Mouse (Mus musculus): Measurements from ENCODE around the gene Ovol1. TPM values are rescaled to one million over a fixed set of nuclear protein-coding genes. Genes with fewer than 3 reads are reported as not detected.
A peak's percentile ranks its signal among the peaks of the same experiment; 100 is the strongest.

Ovol1 gene
- total and polyA plus RNA-seq, 3 experiments, result not detected

GRCm38 (mm10) chr19:5529325-5530137 lies 30.9 kb downstream of the Ovol1 start (continued):
- no peak; the same call in 1 of the 2 replicates for TF ChIP-seq MEF2A (IDR thresholded peaks at IDR 0.05; ENCODE audit: borderline replicate concordance, low read depth, low read length)
- TF ChIP-seq MXI1 (IDR thresholded peaks at IDR 0.05; ENCODE audit: low read depth, low read length), result peak; percentile 69
- TF ChIP-seq SIN3A (IDR thresholded peaks at IDR 0.05; ENCODE audit: low read length), result peak; percentile 90
- no peak for TF ChIP-seq PAX5 (IDR thresholded peaks at IDR 0.05; ENCODE audit: low read length)
- TF ChIP-seq MAX (IDR thresholded peaks at IDR 0.05; ENCODE audit: low read length), result 0 out of 2 replicates have a peak, but pooled peaks have one; percentile 40
- TF ChIP-seq CTCF (conservative IDR thresholded peaks at IDR 0.05 in 1 of 2, IDR thresholded peaks at IDR 0.05 in 1 of 2; ENCODE audit: low read depth in 2 of 2, low read length in 2 of 2), result peak; percentile 67 to 99
- no peak for TF ChIP-seq JUND (conservative IDR thresholded peaks at IDR 0.05; ENCODE audit: low read depth, low read length)

DNA sequence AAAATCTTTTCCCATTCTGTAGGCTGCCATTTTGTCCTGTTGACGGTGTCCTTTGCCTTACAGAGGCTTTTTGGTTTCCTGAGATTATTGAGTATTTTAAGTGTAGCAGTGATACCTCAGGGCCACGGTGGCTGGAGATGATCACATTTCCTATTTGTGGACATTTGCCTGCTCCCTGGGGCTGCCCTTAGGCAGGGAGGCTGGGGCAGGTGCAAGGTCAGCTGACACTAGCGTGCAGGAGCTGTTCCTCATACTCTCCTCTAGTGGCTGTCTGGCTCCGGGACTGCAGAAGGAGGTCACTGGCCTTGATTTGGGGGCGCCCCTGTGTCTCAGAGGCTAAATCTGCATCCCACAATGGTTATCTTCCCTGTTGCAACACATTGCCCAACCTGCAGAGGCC lies 35.2 kb downstream of the Ovol1 start:
- H3K27ac ChIP-seq (ENCODE audit: insufficient read depth, low read depth), result no peak overlapping the region
- in situ Hi-C loops (cut with MboI; ENCODE audit: low pct_ligation_motif_present, low pct_unique_long_range_greater_than_20kb, low sequenced_read_pairs), result loop anchor here (5.0 kb wide), 1 partner anchor 37 kb away; the partner anchor contains the start of gene Ovol1
- TF ChIP-seq BHLHE40 (IDR thresholded peaks at IDR 0.05; ENCODE audit: low read depth, low read length), result peak; percentile 86
- TF ChIP-seq HCFC1 (IDR thresholded peaks at IDR 0.05; ENCODE audit: low read depth, low read length), result no peak
- peak; percentile 87 for TF ChIP-seq MEF2A (IDR thresholded peaks at IDR 0.05; ENCODE audit: borderline replicate concordance, low read depth, low read length)
- no peak for TF ChIP-seq ZKSCAN1 (IDR thresholded peaks at IDR 0.05; ENCODE audit: borderline replicate concordance, low read depth, low read length)
- no peak for TF ChIP-seq UBTF (IDR thresholded peaks at IDR 0.05; ENCODE audit: low read depth, low read length)
- TF ChIP-seq SMC3 (IDR thresholded peaks at IDR 0.05; ENCODE audit: low read depth, low read length), result no peak
- TF ChIP-seq RCOR1 (conservative IDR thresholded peaks at IDR 0.05; ENCODE audit: low read depth, low read length), result no peak
- TF ChIP-seq CHD2 (IDR thresholded peaks at IDR 0.05; ENCODE audit: low read length), result no peak
- no peak for TF ChIP-seq ELF1 (IDR thresholded peaks at IDR 0.05; ENCODE audit: low read depth, low read length)
- no peak for TF ChIP-seq CHD1 (IDR thresholded peaks at IDR 0.05; ENCODE audit: low read depth, low read length)
- no peak for TF ChIP-seq MAFK (IDR thresholded peaks at IDR 0.05; ENCODE audit: insufficient replicate concordance, low read length)
- TF ChIP-seq ZNF384 (IDR thresholded peaks at IDR 0.05; ENCODE audit: low read depth, low read length), result no peak
- TF ChIP-seq E2F4 (IDR thresholded peaks at IDR 0.05; ENCODE audit: insufficient replicate concordance, low read depth, low read length), result no peak
- peak; percentile 40; the same call in 1 of the 2 replicates for TF ChIP-seq USF1 (IDR thresholded peaks at IDR 0.05; ENCODE audit: low read depth, low read length)
- no peak for TF ChIP-seq RAD21 (IDR thresholded peaks at IDR 0.05; ENCODE audit: low read depth, low read length)
- no peak for TF ChIP-seq GABPA (IDR thresholded peaks at IDR 0.05; ENCODE audit: insufficient replicate concordance, low read depth, low read length)
- TF ChIP-seq POLR2A (IDR thresholded peaks at IDR 0.05; ENCODE audit: low read depth, low read length), result no peak
- TF ChIP-seq PAX5 (IDR thresholded peaks at IDR 0.05; ENCODE audit: low read length), result no peak
- TF ChIP-seq NELFE (IDR thresholded peaks at IDR 0.05; ENCODE audit: low read depth, low read length), result no peak
- no peak for TF ChIP-seq ZC3H11A (IDR thresholded peaks at IDR 0.05; ENCODE audit: low read depth, low read length)
- no peak for TF ChIP-seq NRF1 (IDR thresholded peaks at IDR 0.05; ENCODE audit: low read depth, low read length)
- TF ChIP-seq MYC (IDR thresholded peaks at IDR 0.05; ENCODE audit: low read depth, low read length), result no peak
- no peak for TF ChIP-seq JUN (IDR thresholded peaks at IDR 0.05; ENCODE audit: insufficient read depth, low read depth, low read length)
- no peak for TF ChIP-seq MAZ (IDR thresholded peaks at IDR 0.05; ENCODE audit: low read depth, low read length)
- TF ChIP-seq TCF12 (IDR thresholded peaks at IDR 0.05; ENCODE audit: low read depth, low read length), result no peak
- TF ChIP-seq ETS1 (conservative IDR thresholded peaks at IDR 0.05; ENCODE audit: low read depth, low read length), result peak; percentile 64
- no peak for TF ChIP-seq TBP (conservative IDR thresholded peaks at IDR 0.05; ENCODE audit: low read depth, low read length)
- no peak for TF ChIP-seq MXI1 (IDR thresholded peaks at IDR 0.05; ENCODE audit: low read depth, low read length)
- TF ChIP-seq CTCF (conservative IDR thresholded peaks at IDR 0.05 in 1 of 2, IDR thresholded peaks at IDR 0.05 in 1 of 2; ENCODE audit: low read depth in 2 of 2, low read length in 2 of 2), result peak in 1 of 2 experiments; percentile 16; a peak in 2 of 4 replicates
- TF ChIP-seq POLR2AphosphoS2 (IDR thresholded peaks at IDR 0.05; ENCODE audit: low read depth, low read length), result no peak
- no peak for TF ChIP-seq SIN3A (IDR thresholded peaks at IDR 0.05; ENCODE audit: low read length)
- no peak for TF ChIP-seq ZMIZ1 (IDR thresholded peaks at IDR 0.05; ENCODE audit: low read depth, low read length)
- TF ChIP-seq IRF4 (IDR thresholded peaks at IDR 0.05; ENCODE audit: low read depth, low read length), result no peak
- TF ChIP-seq JUND (conservative IDR thresholded peaks at IDR 0.05; ENCODE audit: low read depth, low read length), result no peak

More for the DNA sequence above, 35.2 kb downstream of the Ovol1 start:
- Histone ChIP-seq H3K4me2 (ENCODE audit: insufficient read depth, low read depth, poor library complexity, severe bottlenecking) (no peak overlapping the region), H3K9ac (ENCODE audit: insufficient read depth, low read depth) (no peak overlapping the region), H3K27me3 (replicated peaks) (peaks cover 1% of the 10 kb centered on the region), H3K4me3 (replicated peaks in 1 of 3; ENCODE audit: low read depth in 2 of 3, low read length in 2 of 3, poor library complexity in 1 of 3) (no peak overlapping the region), H3K79me2 (replicated peaks; ENCODE audit: control insufficient read depth, extremely low read depth, insufficient read depth, poor library complexity, severe bottlenecking) (no peaks in the 10 kb centered on the region), H3K4me1 (ENCODE audit: control insufficient read depth in 1 of 2, insufficient read depth in 2 of 2) (peaks cover 11 to 39% of the 10 kb centered on the region in 2 experiments), H3K36me3 (replicated peaks in 1 of 2; ENCODE audit: control insufficient read depth in 1 of 2, insufficient read depth in 1 of 2, low read length in 1 of 2) (no peaks in the 10 kb centered on the region), H3K9me3 (replicated peaks; ENCODE audit: low read length) (no peaks in the 10 kb centered on the region)
- dilution Hi-C loops (cut with MboI; ENCODE audit: extremely low pct_ligation_motif_present, extremely low pct_unique_long_range_greater_than_20kb, low sequenced_read_pairs), result no loop called here
- DNase-seq (ENCODE audit: extremely low read depth), result peak; percentile 53
